Mouse (Mus musculus) heart, embryonic 14.5 days (tissue): ENCODE measurements at regions not wholly inside any gene's neighbourhood (a gene's known extent, or its start where the extent isn't known, plus 50 kb on each side); places are given as distances from the start of the nearest gene placed in this dataset.

Source experiments
- ATAC-seq: fragments of 200-750 bp; cut with Nextera tagmentation; 2 replicates; pipeline ENCODE4 v1.8.0; 2017; ENCODE audit warnings: low read depth, moderate TSS enrichment; ENCODE audit not compliant: insufficient number of reproducible peaks, insufficient read depth, low FRiP score
- H3K27ac ChIP-seq, 2 experiments: fragments of 200-500 bp in 1 of 2; fragments of 300-500 bp in 1 of 2; sonication (generic) in 1 of 2; replicated peaks in 1 of 2; 2 replicates each; pipeline ENCODE4 v1.5.1; 2012 to 2014; ENCODE audit warnings: low read depth in 2 of 2, low read length in 2 of 2, control low read depth in 1 of 2, mild to moderate bottlenecking in 1 of 2, mixed read lengths in 1 of 2; ENCODE audit not compliant: control insufficient read depth in 1 of 2, insufficient read depth in 1 of 2
- H3K27me3 ChIP-seq: fragments of 300-500 bp; sonication (generic); 2 replicates; pipeline ENCODE4 v1.6.1; 2014; ENCODE audit warnings: mild to moderate bottlenecking, low read length, control low read depth; ENCODE audit not compliant: control insufficient read depth, insufficient read depth
- H3K36me3 ChIP-seq: fragments of 300-500 bp; sonication (generic); 2 replicates; pipeline ENCODE4 v1.6.1; 2014; ENCODE audit warnings: mild to moderate bottlenecking, control low read depth, low read length, mixed read lengths; ENCODE audit not compliant: control insufficient read depth, insufficient read depth
- H3K4me1 ChIP-seq, 2 experiments: fragments of 200-500 bp in 1 of 2; fragments of 300-500 bp in 1 of 2; sonication (generic) in 1 of 2; 2 replicates each; pipeline ENCODE4 v1.6.1; 2012 to 2014; ENCODE audit warnings: low read length in 2 of 2, control low read depth in 1 of 2, mixed read lengths in 1 of 2; ENCODE audit not compliant: control insufficient read depth in 2 of 2, insufficient read depth in 2 of 2
- H3K4me2 ChIP-seq: fragments of 300-500 bp; sonication (generic); 2 replicates; pipeline ENCODE4 v1.6.1; 2014; ENCODE audit warnings: mild to moderate bottlenecking, low read length
- H3K4me3 ChIP-seq, 2 experiments: fragments of 200-500 bp in 1 of 2; fragments of 300-500 bp in 1 of 2; sonication (generic) in 1 of 2; 2 replicates each; pipeline ENCODE4 v1.5.1; 2012 to 2014; ENCODE audit warnings: low read length in 2 of 2, mild to moderate bottlenecking in 2 of 2, control low read depth in 1 of 2, low read depth in 1 of 2, moderate library complexity in 1 of 2; ENCODE audit not compliant: control insufficient read depth in 1 of 2, insufficient read depth in 1 of 2
- H3K9ac ChIP-seq: fragments of 300-500 bp; sonication (generic); 2 replicates; pipeline ENCODE4 v1.6.1; 2014; ENCODE audit warnings: mild to moderate bottlenecking, low read length
- H3K9me3 ChIP-seq: fragments of 300-500 bp; sonication (generic); 2 replicates; pipeline ENCODE4 v1.6.1; 2016; ENCODE audit warnings: low read length, control low read depth; ENCODE audit not compliant: control insufficient read depth
- WGBS: fragments of 180-500 bp; shearing (Covaris S2); extraction: QIAGEN DNeasy Blood & Tissue Kit; methylation state at CpG from one replicate; pipeline ENCODE4 v1.1.7; 2014; 5-methylcytosine and 5-hydroxymethylcytosine counted together

GRCm38 (mm10) chr17:52084455-52084854 lies 251.4 kb upstream of the Satb1 start:
- Histone ChIP-seq H3K27ac (no peak overlapping the region), H3K4me1 (no peaks in the 10 kb centered on the region), H3K4me3 (no peak overlapping the region), H3K9ac (no peak overlapping the region), H3K4me2 (no peak overlapping the region), H3K36me3 (no peaks in the 10 kb centered on the region), H3K27me3 (no peaks in the 10 kb centered on the region), H3K9me3 (no peaks in the 10 kb centered on the region)
- 21% methylated on average over 2 of the region's 2 CpGs for WGBS
- ATAC-seq = no peak

- Histone ChIP-seq H3K4me3 (no peak overlapping the region), H3K27ac (no peak overlapping the region), H3K9ac (no peak overlapping the region), H3K9me3 (no peaks in the 10 kb centered on the region), H3K27me3 (no peaks in the 10 kb centered on the region), H3K36me3 (no peaks in the 10 kb centered on the region), H3K4me2 (no peak overlapping the region), H3K4me1 (no peaks in the 10 kb centered on the region; a peak in 1 of 4 replicates)
- 72% methylated on average over 7 of the region's 7 CpGs for WGBS
- ATAC-seq = no peak
These were observed 246.2 kb upstream of the Satb1 start for GRCm38 (mm10) chr17:52079316-52079715.

- Histone ChIP-seq H3K27me3 (no peaks in the 10 kb centered on the region), H3K36me3 (no peaks in the 10 kb centered on the region), H3K4me1 (no peaks in the 10 kb centered on the region; a peak in 1 of 4 replicates), H3K9me3 (no peaks in the 10 kb centered on the region), H3K4me2 (no peak overlapping the region), H3K9ac (no peak overlapping the region), H3K27ac (no peak overlapping the region), H3K4me3 (no peak overlapping the region)
- ATAC-seq = no peak
- WGBS = 74% methylated on average over 8 of the region's 8 CpGs
These were observed 245.4 kb upstream of the Satb1 start for GRCm38 (mm10) chr17:52078496-52078895.

- Histone ChIP-seq H3K4me3 (no peak overlapping the region), H3K27ac (no peak overlapping the region), H3K4me1 (no peaks in the 10 kb centered on the region; a peak in 1 of 4 replicates), H3K36me3 (no peaks in the 10 kb centered on the region), H3K9me3 (no peaks in the 10 kb centered on the region), H3K27me3 (no peaks in the 10 kb centered on the region), H3K4me2 (no peak overlapping the region), H3K9ac (no peak overlapping the region)
- ATAC-seq = no peak
- 82% methylated on average over 4 of the region's 4 CpGs for WGBS
These were observed 244.9 kb upstream of the Satb1 start for GRCm38 (mm10) chr17:52077951-52078350.

- no peak for ATAC-seq
- H3K27me3 ChIP-seq = no peaks in the 10 kb centered on the region
- H3K36me3 ChIP-seq = no peaks in the 10 kb centered on the region
- H3K27ac ChIP-seq = no peak overlapping the region
- no peaks in the 10 kb centered on the region; a peak in 1 of 4 replicates for H3K4me1 ChIP-seq
- H3K9me3 ChIP-seq = no peaks in the 10 kb centered on the region
- no peak overlapping the region for H3K9ac ChIP-seq
- H3K4me3 ChIP-seq = no peak overlapping the region
- 87% methylated on average over 2 of the region's 2 CpGs for WGBS
- H3K4me2 ChIP-seq = no peak overlapping the region
These were observed 243.7 kb upstream of the Satb1 start for GRCm38 (mm10) chr17:52076746-52077145.

- no peak overlapping the region for H3K4me3 ChIP-seq
- no peak overlapping the region for H3K27ac ChIP-seq
- no peaks in the 10 kb centered on the region for H3K27me3 ChIP-seq
- no peak overlapping the region for H3K4me2 ChIP-seq
- H3K9ac ChIP-seq = no peak overlapping the region
- no peaks in the 10 kb centered on the region for H3K9me3 ChIP-seq
- H3K4me1 ChIP-seq = no peaks in the 10 kb centered on the region
- 69% methylated on average over 2 of the region's 2 CpGs for WGBS
- ATAC-seq = no peak
- H3K36me3 ChIP-seq = no peaks in the 10 kb centered on the region
These were observed 234.6 kb upstream of the Satb1 start for GRCm38 (mm10) chr17:52067721-52068120.

GRCm38 (mm10) chr17:52064618-52065017 lies 231.5 kb upstream of the Satb1 start:
- no peak for ATAC-seq
- H3K9ac ChIP-seq = no peak overlapping the region
- no peak overlapping the region for H3K4me3 ChIP-seq
- no peaks in the 10 kb centered on the region for H3K36me3 ChIP-seq
- H3K9me3 ChIP-seq = no peaks in the 10 kb centered on the region
- H3K4me1 ChIP-seq = no peaks in the 10 kb centered on the region
- H3K27ac ChIP-seq = no peak overlapping the region
- no peak overlapping the region for H3K4me2 ChIP-seq
- WGBS = 74% methylated on average over 5 of the region's 5 CpGs
- H3K27me3 ChIP-seq = no peaks in the 10 kb centered on the region

GRCm38 (mm10) chr17:52063121-52063520 lies 230.0 kb upstream of the Satb1 start:
- Histone ChIP-seq H3K9ac (no peak overlapping the region), H3K4me2 (no peak overlapping the region), H3K4me1 (no peaks in the 10 kb centered on the region), H3K9me3 (no peaks in the 10 kb centered on the region), H3K27ac (no peak overlapping the region), H3K27me3 (no peaks in the 10 kb centered on the region), H3K36me3 (no peaks in the 10 kb centered on the region), H3K4me3 (no peak overlapping the region)
- 88% methylated on average over 4 of the region's 4 CpGs for WGBS
- no peak for ATAC-seq
